Mouse (Mus musculus) gastrocnemius, postnatal 25 days (tissue): ENCODE measurements at regions not wholly inside any gene's neighbourhood (a gene's known extent, or its start where the extent isn't known, plus 50 kb on each side); places are given as distances from the start of the nearest gene placed in this dataset.

ENCODE experiments used
- DNase-seq: peaks from one replicate; pipeline ENCODE4 v3.0.0; 2022

DNA sequence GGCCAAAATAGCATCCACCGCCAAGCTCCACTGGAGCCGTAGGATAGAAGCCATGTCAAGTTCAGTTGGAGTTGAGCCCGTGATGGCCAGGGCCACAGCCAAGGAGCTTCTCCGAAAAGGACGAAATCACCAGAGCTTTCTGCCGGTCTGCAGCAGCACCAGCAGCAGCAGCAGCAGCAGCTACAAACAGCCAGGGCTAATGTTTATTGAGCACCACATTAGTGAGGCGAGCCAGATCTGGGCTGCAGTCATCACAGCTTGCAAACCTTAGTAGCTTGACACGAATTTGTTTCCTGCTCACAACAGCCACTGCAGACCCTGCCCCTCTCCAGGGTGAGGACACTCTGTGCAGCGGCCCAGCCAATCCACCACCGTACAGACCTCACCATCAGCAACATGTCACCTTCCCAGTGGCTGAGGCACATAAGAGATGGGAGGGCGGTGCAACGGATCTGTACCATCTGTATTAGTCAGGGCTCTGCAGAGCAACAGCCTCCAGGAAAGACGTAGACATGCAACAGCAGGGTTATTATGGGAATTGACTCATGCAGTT is 222.5 kb upstream of the Zmiz1 start:
- peak; percentile 40 for DNase-seq

DNA sequence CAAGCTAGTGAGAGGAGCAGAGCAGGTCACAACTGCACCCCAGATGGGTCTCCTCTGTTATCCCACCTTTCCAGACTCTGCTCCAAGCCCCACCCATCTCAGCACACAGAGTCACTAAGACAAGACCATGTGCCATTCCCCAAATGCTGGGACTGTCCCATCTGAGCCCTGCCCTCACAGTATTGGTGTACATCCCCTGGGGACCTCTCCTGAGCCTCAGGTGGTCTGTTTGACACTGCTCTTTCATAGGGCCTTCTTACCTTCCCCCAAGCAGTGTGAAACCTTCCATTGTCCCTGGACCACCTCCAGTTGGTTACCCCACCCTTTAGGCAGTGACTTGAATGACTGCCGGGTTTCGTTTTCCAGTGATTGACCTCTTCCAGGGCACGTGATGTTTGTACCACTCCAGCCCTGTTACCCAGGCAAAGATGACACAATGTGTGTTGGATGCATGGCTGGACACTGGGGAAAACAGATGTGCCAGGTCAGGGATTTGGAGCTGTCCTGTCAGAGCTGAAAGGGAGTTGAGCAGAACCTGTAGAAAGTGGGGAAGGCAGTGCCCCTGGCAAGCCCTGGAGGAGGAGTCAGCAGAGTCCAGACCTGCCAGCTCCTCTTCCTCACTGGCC is 219.5 kb upstream of the Zmiz1 start:
- no peak for DNase-seq

DNA sequence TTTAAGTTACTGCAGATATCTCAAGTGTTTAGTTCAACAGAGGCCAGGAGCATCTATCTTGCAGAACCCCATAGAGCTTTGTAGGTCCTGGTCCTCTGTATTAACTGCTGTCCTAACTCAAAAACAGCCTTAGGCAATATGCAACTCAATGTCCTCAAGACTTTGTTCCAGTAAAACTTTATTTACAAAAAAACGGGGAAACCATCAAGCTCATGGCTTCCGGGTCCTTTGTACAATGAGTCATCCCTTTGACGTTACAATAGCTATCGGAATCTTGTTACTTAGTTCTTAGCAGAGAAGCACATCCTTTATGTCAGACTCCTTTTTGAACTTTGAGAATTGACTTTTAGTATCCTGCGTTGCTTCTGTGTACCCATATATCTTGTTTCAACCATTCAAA is 216.2 kb upstream of the Zmiz1 start:
- no peak for DNase-seq

DNA sequence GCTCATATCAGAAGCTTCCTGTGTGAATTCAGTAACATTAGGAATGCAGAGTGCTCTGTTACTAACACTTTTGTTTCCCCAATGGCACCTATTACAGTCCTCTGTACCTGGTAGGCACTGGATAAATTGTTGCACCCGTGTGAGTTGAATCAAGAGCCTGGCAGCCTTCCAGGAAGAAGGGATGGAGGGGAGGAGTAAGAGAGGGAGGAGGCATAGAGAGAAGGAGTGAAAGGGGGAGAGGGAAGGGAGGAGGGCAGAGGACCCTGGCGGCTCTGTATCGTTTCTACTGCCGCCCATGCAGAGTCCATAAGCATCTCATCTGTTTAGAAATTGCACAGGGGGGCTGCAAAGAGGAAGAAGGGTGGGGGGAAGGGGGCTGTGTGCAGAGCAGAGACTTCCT is 215.7 kb upstream of the Zmiz1 start:
- DNase-seq = no peak

DNA sequence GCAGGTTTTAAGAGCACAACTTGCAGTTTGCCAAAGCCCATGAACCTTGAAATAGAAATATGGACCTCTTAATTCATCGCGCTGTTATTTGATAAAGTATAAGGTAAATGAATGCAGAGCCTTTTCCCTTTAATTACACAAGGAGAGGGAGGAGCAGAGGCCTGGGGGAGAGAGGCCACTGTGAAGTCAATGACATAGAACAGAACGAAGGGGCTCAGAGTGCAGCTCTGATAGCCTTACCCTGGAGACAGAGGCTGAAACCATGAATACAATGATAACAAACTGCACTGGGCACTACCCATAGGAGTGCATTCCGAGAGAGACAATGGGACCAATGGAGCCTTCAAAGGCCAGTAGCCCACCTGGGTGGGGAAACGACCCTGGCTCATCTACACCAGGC is 215.3 kb upstream of the Zmiz1 start:
- DNase-seq = no peak

DNA sequence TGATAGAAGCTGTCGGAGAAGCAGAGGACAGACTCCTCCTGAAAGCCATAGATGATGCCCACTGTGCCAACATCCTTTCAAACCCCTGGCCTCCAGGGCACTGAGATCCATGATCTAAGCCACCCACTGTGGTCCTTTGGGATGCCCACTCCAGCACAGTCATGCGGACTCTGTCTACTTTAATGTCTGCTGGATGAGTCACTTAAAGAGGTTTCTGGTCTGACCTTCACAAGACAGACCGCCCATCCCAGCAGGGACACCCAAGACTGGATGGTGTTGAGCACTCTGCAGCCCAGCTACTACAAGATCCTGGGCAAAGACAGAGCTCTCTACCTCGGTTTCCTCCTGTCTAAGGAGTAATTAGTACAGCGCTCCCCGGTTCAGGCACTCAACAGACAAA is 214.1 kb upstream of the Zmiz1 start:
- no peak for DNase-seq

DNA sequence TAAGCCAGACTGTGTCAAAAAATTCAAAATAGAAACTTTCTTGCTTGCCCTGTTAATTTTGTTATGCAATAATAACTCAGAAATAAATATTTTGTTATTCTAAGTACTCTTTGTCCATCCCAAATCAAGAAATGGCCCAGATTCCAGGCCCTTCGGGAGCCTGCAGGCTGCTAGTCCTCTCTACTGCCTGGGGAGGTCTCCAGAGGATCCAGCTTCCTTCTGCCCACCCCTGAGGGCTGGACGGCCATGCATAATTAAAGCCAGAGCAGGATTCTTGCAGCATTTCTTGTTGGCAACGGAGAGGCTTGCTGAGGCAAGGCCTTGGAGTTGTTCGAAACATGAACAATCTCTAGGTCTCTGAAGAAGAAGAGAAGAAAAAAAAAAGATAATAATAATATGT is 213.3 kb upstream of the Zmiz1 start:
- DNase-seq = peak; percentile 74

DNA sequence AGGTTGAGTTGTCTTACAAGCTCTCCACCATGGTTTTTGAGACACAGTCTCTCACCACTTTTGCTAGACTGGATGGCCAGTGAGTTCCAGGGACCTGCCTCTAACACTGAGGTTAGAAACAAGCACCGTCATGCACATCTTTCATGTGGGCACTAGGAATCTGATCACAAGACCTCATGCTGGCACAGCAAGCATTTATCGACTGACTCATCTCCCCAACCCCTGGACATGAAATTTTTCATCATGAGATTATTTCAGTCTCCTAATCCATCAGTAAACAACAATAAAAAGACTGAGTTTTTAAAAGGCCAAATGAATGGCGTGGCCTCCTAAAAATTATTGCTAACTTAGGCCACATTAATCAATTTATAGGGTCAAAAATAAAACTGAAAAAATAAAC is 210.0 kb upstream of the Zmiz1 start:
- no peak for DNase-seq

DNA sequence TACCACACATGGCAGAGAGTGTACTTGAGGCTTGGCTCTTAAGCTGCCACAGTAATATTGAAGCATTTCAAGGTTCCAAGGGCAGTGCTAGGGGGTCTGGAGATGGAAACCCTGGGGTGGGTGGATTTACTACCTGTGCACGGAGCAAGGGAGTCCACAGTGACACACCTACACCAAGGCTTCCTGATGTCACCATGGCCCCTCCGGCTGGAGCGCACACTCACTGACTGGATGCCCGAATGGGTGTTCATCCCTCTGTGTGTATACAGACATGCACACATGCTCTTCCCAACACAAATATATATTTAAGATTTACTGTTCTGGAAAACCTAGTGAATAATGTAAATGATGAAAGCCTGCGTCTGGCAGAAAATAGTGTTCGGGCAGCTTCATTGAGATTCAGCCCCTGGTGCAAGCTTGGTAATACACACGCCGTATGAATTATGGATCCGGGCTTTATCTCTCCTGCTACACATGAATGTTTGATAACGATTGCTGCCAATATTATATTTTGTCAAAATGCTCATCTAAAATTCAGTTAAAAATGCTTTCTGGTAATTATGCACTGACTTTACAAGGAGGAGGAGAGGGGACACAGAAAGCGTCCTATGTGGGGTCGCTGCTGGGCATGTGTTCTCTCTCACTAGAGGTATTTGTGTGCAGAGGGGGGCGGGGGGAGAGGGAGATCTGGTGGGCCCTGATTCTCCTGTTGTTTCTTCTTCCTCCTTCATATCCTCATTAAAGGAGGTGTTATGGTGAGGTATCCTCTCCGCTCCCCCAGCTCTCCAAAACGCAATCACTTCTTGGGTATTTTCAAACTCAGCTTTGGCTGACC is 205.8 kb upstream of the Zmiz1 start:
- no peak for DNase-seq

DNA sequence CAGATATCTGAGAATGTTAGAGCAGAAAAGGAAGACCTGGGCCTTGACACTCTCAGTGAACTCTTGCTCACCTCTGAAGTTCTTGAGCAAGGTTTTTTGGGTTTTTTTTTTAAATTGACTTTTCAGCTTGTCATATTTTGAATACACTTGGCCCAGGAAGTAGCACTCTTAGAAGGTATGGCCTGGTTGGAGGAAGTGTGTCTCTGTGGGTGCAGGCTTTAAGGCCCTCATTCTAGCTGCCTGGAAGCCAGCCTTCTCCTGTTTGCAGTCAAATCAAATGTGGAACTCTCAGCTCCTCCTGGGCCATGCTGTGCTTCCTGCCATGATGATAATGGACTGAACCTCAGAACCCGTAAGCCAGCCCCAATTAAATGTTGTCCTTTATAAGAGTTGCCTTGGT is 195.9 kb upstream of the Zmiz1 start:
- no peak for DNase-seq

DNA sequence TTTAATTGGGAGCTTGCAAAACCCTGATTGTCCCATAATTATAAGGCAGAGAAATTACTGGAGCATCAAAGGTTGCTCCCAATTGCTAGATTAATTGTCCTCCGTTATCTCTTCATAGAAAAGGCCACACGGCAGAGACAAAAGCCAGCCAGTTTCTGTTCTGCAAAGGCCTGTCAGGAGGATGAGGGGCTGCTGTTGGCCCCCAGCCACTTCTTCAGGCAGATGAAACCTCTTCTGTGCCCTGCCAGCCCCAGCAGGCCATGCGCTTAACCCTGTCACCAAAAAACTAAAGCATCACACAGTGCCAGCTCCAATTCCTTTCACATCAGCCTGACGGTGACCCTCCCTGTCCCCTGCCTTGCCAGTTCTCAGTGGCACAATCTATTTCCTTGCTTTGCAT is 192.1 kb upstream of the Zmiz1 start:
- DNase-seq = no peak

DNA sequence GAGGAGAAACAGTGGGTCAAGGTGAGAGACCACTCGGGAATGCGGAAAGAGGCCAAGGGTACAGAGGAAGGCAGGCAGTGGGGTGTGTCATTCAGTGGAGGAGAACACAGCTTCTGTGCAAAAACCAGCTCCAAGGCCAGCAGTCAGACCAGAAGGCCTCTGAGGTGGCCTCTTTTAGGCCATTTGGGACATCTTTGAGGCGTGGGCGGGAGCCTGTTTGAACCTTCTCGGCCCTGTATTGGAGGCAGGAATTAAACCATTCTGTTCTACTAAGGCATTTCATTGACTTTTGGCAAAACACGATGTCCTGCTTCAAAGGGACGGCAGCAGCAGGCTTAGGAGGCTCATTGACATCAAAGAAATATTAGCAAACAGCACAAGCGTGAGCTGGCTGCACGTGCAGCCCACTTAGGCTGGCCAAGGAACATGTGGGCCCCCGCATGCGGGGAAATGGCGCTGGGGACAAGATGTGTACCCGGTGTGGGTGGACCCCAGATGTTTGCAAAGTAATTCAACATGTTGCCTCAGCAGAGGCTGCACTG is 190.8 kb upstream of the Zmiz1 start:
- peak; percentile 34 for DNase-seq

DNA sequence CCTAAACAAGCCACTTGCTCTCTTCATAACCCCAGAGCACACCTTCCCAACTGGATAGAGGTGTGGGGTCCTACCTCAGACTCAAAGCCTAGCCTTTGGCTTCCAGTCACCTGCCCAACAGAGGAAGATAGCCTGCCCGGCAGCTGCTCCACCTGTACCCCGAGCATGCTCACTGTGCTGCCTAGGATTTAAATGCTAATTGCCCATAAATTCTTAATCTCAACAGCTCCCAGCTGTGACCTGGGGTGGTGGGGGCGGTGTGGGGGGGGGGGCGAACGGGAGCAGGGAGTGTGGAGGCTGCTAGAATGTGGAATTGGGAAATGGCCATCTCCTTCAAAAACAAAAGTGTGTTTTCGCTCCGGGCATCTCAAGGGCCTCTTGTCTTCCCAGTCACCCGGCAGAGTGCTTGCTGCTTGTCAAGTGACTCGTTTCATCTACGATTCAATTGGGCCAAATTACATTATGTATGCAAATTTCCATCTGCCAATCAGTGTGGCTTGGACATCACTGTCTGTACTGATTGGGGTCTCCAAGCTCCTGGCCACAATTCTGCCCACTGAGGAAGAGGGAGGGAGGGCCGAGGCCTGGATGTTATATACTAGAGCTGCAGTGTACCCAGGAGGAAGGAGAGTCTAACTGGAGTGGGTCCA is 188.6 kb upstream of the Zmiz1 start:
- no peak for DNase-seq

DNA sequence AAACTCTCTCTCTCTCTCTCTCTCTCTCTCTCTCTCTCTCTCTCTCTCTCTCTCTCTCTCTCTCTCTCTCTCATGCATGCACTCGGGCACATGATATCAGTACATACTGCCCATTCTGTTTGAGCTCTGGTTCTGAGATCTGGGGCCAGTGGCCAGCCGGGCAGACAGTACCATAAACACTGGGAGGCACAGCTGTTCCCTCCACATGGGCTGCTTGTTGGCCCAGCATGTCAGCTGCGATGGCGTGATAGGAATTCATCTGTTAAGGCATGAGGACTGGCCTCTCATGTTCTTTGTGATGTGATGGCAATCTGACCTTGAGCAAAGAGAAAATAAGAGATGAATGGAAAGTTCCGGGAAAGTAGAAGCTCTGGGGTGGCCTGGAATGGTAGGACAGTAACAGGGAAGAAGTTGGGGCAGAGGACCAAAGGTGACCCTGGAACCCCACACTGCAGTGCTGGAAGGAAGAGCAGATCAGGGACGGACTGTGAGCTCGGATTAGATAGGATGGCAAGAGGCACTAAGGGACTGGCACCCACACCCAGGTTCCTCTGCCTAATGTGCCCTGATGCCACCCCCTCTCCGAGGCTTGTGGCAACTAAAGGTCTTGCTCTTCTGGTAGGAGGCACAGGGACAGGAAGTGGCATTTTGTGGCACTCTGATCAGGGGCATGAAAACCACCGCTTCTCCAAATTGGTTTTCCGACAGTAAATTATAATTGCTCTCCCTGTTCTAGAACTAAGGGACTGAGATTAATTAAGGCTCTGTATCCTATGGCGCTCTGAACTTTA is 186.4 kb upstream of the Zmiz1 start:
- no peak for DNase-seq

DNA sequence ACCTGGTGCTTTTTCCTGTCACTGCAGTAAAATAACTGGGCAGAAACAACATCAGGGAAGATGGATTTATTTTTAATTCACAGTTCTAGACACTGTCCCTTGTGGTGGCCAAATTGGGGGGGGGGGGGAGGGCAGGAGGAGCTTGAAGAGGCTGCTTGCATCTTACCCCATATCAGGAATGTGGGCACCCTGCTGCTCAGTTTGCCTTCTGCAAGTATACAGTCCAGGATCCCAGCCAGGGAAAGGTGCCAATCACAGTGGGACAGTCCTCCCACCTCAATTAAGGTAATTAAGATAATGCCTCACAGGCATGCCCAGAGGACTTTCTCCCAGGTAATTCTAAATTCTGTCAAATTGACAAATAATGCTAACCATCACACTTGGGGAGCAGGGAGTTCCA is 179.2 kb upstream of the Zmiz1 start:
- no peak for DNase-seq

DNA sequence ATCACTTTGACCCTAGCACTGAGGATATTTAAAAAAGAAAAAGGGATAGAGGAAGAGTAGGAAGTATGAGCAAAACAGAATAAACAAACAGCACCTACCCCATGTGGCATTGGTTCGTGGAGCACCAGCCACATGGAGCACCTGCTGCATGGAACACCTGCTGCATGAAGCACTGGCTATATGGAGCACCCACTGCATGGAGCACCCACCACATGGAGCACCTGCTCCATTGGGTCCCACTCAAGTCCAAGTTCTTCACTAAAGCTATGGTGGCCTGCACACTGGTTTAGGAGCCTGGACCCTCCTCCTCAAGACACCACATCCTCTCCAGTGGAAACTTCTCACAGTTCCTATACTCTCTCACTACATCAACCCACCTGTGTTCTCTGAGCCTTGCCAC is 166.4 kb upstream of the Zmiz1 start:
- no peak for DNase-seq

DNA sequence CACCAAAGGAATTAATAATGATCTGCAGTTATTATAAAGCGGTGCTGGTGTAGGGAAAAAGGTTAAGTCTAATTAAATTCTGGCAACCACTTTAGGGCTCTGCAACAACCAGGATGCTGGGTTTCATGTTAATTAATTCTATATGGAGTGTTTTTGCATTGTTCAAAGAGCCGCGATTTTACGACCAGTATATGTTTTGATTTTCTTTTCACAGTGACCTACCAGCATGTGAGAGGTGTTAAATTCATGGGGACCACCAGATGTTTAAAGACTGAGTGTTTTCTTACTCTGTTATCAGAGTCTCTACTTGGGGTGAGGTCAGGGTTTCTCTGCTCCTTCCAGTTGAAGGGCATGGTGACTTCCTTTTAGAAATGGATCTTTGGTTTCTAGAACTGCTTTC is 164.8 kb upstream of the Zmiz1 start:
- DNase-seq = no peak

DNA sequence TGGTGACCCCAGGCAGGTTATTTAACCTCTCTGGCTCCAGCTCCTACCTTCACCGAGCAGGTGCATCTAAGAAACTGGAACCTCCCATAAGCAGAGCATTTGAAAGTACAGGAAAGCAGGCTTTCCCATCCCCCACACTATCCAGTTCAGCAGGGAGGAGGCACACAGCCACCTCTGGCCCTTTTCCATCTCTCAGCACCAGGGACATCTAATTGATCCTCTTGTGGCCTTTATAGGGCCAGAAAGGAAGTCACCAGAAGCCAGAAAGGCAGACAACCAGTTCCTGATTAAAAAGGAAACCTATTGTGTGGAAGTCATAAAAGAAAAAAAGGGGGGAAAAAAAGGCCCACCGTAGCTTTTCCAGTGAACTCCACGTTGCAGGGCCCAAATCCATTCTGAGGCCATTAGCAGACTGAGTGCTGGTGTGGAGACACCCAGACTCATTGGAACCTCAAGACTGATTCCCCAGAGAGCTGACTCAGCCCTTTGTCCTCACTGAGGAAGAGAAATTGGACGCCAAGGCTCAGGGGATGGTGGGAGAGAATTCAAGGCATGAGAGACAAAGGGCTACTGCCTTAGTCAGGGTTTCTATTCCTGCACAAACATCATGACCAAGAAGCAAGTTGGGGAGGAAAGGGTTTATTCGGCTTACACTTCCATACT is 163.2 kb upstream of the Zmiz1 start:
- peak; percentile 47 for DNase-seq

DNA sequence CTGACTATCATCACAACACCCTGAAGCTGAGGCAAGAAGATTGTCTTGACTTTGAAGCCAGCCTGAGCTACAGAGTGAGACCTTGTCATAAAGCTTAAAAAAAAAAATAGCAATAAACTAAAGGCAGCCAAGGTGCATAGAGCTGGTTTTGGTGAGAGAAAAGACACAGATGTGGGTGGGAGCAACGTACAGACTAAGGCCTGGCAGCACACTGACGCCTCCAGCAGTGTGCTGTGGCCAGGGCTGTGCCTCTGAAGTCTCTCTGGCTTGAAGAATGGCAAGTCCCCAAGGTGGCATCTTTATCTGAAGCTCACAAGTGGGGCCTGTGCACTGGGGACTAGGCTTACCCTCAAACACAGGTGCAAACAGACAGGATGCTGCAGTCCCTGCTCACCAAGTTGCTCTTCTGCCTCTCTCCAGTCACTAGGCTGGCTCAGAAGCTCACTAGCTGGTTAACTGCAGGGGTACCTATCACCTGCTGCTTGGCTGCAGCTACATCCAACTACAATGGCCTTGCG is 159.3 kb upstream of the Zmiz1 start:
- no peak for DNase-seq

DNA sequence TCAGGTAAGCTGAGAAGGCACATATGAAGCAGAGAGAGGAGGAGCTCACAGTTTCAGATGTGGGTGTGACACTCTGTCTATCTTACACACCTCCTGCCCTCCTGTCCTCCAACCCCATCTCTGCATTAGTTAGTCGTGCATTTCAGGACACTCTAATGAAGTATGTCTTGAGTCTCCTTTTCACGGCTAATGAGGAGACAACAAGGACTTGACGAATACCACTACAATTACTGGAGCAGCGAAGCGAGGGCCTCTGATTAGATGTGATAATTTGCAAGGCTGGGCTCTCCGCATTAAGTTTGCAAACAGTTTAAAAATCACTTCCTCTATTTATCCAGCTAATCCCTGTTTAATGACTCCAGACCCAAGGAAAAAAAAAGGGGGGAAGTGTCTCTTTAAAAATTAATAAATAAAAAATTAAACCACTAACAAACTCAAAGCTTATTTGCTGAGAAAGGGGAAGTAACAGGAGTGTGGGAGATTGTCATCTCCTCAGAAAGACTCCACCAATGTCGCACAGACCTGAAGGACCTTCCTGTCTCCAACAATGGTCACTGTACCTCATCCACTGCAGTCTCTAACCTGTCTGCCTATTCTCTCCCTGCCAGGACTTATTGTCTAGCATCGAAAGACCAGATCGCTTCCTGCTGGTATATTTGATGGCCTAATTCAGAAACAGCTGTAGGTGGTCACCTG is 157.5 kb upstream of the Zmiz1 start:
- no peak for DNase-seq

DNA sequence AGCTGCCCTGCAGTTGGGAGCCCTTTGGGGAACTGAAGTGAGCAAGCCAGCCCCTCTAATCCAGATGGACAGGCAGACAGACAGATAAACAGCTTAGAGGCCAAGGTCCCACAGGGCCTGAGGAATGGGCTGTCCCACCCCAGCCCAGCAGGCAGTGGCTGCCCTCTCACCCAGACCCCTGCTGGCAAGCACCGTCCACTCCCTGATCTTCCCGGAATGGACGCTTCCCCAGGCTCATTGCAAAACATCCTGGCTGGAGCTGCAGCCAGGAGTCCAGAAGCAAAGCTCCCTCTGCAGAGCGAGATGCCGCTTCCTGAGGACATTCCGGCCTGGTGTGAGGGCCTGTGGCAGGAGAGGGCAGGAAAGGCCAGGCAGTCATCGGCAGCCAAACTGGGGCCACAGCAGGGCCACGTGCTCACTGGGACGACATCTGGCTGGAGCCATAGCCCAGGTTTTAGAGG is 154.6 kb upstream of the Zmiz1 start:
- peak; percentile 93 for DNase-seq
